Mouse (Mus musculus): ENCODE data around the gene Mtap. TPM values are rescaled to one million over a fixed set of nuclear protein-coding genes. Genes with fewer than 3 reads are reported as not detected.

Mtap gene
- total and polyA plus RNA-seq, 2 experiments from 2014 or later, result 8.1 to 18.0 TPM

GRCm38 (mm10) chr4:89123446-89124243 is 13.3 kb upstream of the Mtap start:
- H3K27me3 ChIP-seq (ENCODE audit: insufficient read depth, low read length), result no peaks in the 10 kb centered on the region
- no peak for ATAC-seq
- no peak overlapping the region for H3K4me2 ChIP-seq (ENCODE audit: low read depth)
- no peaks in the 10 kb centered on the region for H3K4me1 ChIP-seq (ENCODE audit: insufficient read depth)
- H3K4me3 ChIP-seq (ENCODE audit: low read depth, low read length), result no peak overlapping the region
- H3K9ac ChIP-seq, result no peak overlapping the region
- H3K27ac ChIP-seq (ENCODE audit: low read depth, low read length), result no peak overlapping the region
- H3K36me3 ChIP-seq (ENCODE audit: insufficient read depth), result no peaks in the 10 kb centered on the region
- no peak for DNase-seq
- no peaks in the 10 kb centered on the region for H3K9me3 ChIP-seq (ENCODE audit: low read length)
- WGBS, result 81% methylated on average over 16 of the region's 16 CpGs
- TF ChIP-seq CTCF (IDR thresholded peaks at IDR 0.05; ENCODE audit: low read depth), result no peak

GRCm38 (mm10) chr4:89127674-89128073 is 9.2 kb upstream of the Mtap start:
- Histone ChIP-seq H3K27ac (ENCODE audit: low read depth, low read length) (no peak overlapping the region), H3K9ac (no peak overlapping the region), H3K9me3 (ENCODE audit: low read length) (no peaks in the 10 kb centered on the region), H3K36me3 (ENCODE audit: insufficient read depth) (no peaks in the 10 kb centered on the region), H3K4me1 (ENCODE audit: insufficient read depth) (no peaks in the 10 kb centered on the region), H3K4me3 (ENCODE audit: low read depth, low read length) (no peak overlapping the region), H3K4me2 (ENCODE audit: low read depth) (no peak overlapping the region), H3K27me3 (ENCODE audit: insufficient read depth, low read length) (no peaks in the 10 kb centered on the region)
- WGBS, result 55% methylated on average over 5 of the region's 5 CpGs
- DNase-seq (no peak), ATAC-seq (no peak)
- TF ChIP-seq CTCF (IDR thresholded peaks at IDR 0.05; ENCODE audit: low read depth), result no peak

- Histone ChIP-seq H3K36me3 (ENCODE audit: insufficient read depth) (no peaks in the 10 kb centered on the region), H3K4me2 (ENCODE audit: low read depth) (no peak overlapping the region), H3K4me1 (ENCODE audit: insufficient read depth) (no peaks in the 10 kb centered on the region), H3K27ac (ENCODE audit: low read depth, low read length) (no peak overlapping the region), H3K9me3 (ENCODE audit: low read length) (no peaks in the 10 kb centered on the region), H3K9ac (no peak overlapping the region), H3K4me3 (ENCODE audit: low read depth, low read length) (no peak overlapping the region), H3K27me3 (ENCODE audit: insufficient read depth, low read length) (no peaks in the 10 kb centered on the region)
- ATAC-seq, result peak; percentile 32; the same call in 1 of the 2 replicates
- 36% methylated on average over 20 of the region's 20 CpGs for WGBS
- peak; percentile 32 for DNase-seq
- TF ChIP-seq CTCF (IDR thresholded peaks at IDR 0.05; ENCODE audit: low read depth), result peak; percentile 66
These were observed 8.6 kb upstream of the Mtap start for GRCm38 (mm10) chr4:89128080-89128936.

GRCm38 (mm10) chr4:89128937-89129277 is 8.0 kb upstream of the Mtap start:
- H3K9me3 ChIP-seq (ENCODE audit: low read length), result no peaks in the 10 kb centered on the region
- H3K4me3 ChIP-seq (ENCODE audit: low read depth, low read length), result no peak overlapping the region
- DNase-seq, result no peak
- H3K36me3 ChIP-seq (ENCODE audit: insufficient read depth), result no peaks in the 10 kb centered on the region
- no peaks in the 10 kb centered on the region for H3K4me1 ChIP-seq (ENCODE audit: insufficient read depth)
- TF ChIP-seq CTCF (IDR thresholded peaks at IDR 0.05; ENCODE audit: low read depth), result no peak
- H3K9ac ChIP-seq, result no peak overlapping the region
- H3K27me3 ChIP-seq (ENCODE audit: insufficient read depth, low read length), result no peaks in the 10 kb centered on the region
- no peak overlapping the region for H3K4me2 ChIP-seq (ENCODE audit: low read depth)
- no peak overlapping the region for H3K27ac ChIP-seq (ENCODE audit: low read depth, low read length)
- no peak for ATAC-seq
- 78% methylated on average over 5 of the region's 5 CpGs for WGBS

- H3K4me3 ChIP-seq (ENCODE audit: low read depth, low read length), result no peak overlapping the region
- peak overlapping the region; percentile 26 for H3K4me2 ChIP-seq (ENCODE audit: low read depth)
- 2% methylated on average over 5 of the region's 5 CpGs for WGBS
- H3K36me3 ChIP-seq (ENCODE audit: insufficient read depth), result no peaks in the 10 kb centered on the region
- peak; percentile 92 for ATAC-seq
- H3K9me3 ChIP-seq (ENCODE audit: low read length), result no peaks in the 10 kb centered on the region
- no peaks in the 10 kb centered on the region for H3K4me1 ChIP-seq (ENCODE audit: insufficient read depth)
- H3K27me3 ChIP-seq (ENCODE audit: insufficient read depth, low read length), result no peaks in the 10 kb centered on the region
- peak; percentile 73 for TF ChIP-seq CTCF (IDR thresholded peaks at IDR 0.05; ENCODE audit: low read depth)
- H3K27ac ChIP-seq (ENCODE audit: low read depth, low read length), result no peak overlapping the region
- H3K9ac ChIP-seq, result no peak overlapping the region
- peak; percentile 93 for DNase-seq
These were observed 7.5 kb upstream of the Mtap start for GRCm38 (mm10) chr4:89129311-89129913.

- no peak overlapping the region for H3K9ac ChIP-seq
- no peak for DNase-seq
- ATAC-seq, result no peak
- H3K4me1 ChIP-seq (ENCODE audit: insufficient read depth), result no peaks in the 10 kb centered on the region
- H3K36me3 ChIP-seq (ENCODE audit: insufficient read depth), result no peaks in the 10 kb centered on the region
- no peak for TF ChIP-seq CTCF (IDR thresholded peaks at IDR 0.05; ENCODE audit: low read depth)
- H3K4me3 ChIP-seq (ENCODE audit: low read depth, low read length), result no peak overlapping the region
- whole genome bisulfite sequencing, result 91% methylated on average over 3 of the region's 3 CpGs
- H3K27ac ChIP-seq (ENCODE audit: low read depth, low read length), result no peak overlapping the region
- H3K4me2 ChIP-seq (ENCODE audit: low read depth), result no peak overlapping the region
- H3K27me3 ChIP-seq (ENCODE audit: insufficient read depth, low read length), result no peaks in the 10 kb centered on the region
- no peaks in the 10 kb centered on the region for H3K9me3 ChIP-seq (ENCODE audit: low read length)
These were observed 5.1 kb upstream of the Mtap start for GRCm38 (mm10) chr4:89131795-89132194.

Measured in forebrain, postnatal 0 days (tissue).